Mouse (Mus musculus): ENCODE results near the gene Hspa12a.

- no peak for TF ChIP-seq GATA1 (IDR thresholded peaks at IDR 0.05; ENCODE audit: borderline replicate concordance, low read length)
- TF ChIP-seq FLI1 (IDR thresholded peaks at IDR 0.05; ENCODE audit: low read length), result no peak
Measured at GRCm38 (mm10) chr19:58751504-58751903, 191.9 kb downstream of the Hspa12a start.
